Mouse (Mus musculus) ES-Bruce4 (cell line): ENCODE data around the gene Prpf8. TPM values are rescaled to one million over a fixed set of nuclear protein-coding genes. Genes with fewer than 3 reads are reported as not detected.

Experiments
- H3K27ac ChIP-seq: 2 replicates; pipeline ENCODE4 v1.5.1; 2012; ENCODE audit warnings: low read length, inconsistent platforms; ENCODE audit not compliant: insufficient read depth
- H3K27me3 ChIP-seq: 2 replicates; pipeline ENCODE4 v1.6.1; 2012; ENCODE audit warnings: mild to moderate bottlenecking, low read length, inconsistent platforms; ENCODE audit not compliant: control insufficient read depth, poor library complexity, insufficient read depth, severe bottlenecking
- H3K36me3 ChIP-seq: 2 replicates; pipeline ENCODE4 v1.6.1; 2012; ENCODE audit warnings: inconsistent platforms, mild to moderate bottlenecking, low read length, moderate library complexity; ENCODE audit not compliant: control insufficient read depth, poor library complexity, insufficient read depth, severe bottlenecking
- H3K4me1 ChIP-seq: one replicate; pipeline ENCODE4 v1.8.1; 2011; ENCODE audit warnings: low read length; ENCODE audit not compliant: control insufficient read depth, insufficient read depth
- H3K4me3 ChIP-seq: 2 replicates; pipeline ENCODE4 v1.5.1; 2011; ENCODE audit warnings: low read depth, mild to moderate bottlenecking, low read length
- H3K9ac ChIP-seq: 2 replicates; pipeline ENCODE4 v1.6.1; 2012; ENCODE audit warnings: low read depth, mild to moderate bottlenecking, inconsistent platforms; ENCODE audit not compliant: poor library complexity, severe bottlenecking
- H3K9me3 ChIP-seq: replicated peaks from 2 replicates; pipeline ENCODE4 v1.6.1; 2012; ENCODE audit warnings: mild to moderate bottlenecking, low read length, inconsistent platforms; ENCODE audit not compliant: control insufficient read depth, poor library complexity, insufficient read depth, severe bottlenecking
- CTCF ChIP-seq: IDR thresholded peaks from one replicate; pipeline ENCODE4 v1.8.1; 2011; ENCODE audit warnings: low read depth, low read length
- EP300 ChIP-seq: IDR thresholded peaks from 2 replicates; pipeline ENCODE4 v1.6.1; 2011; ENCODE audit warnings: low read depth, low read length; ENCODE audit not compliant: insufficient read depth
- POLR2A ChIP-seq: IDR thresholded peaks from one replicate; pipeline ENCODE4 v1.8.1; 2011; ENCODE audit warnings: low read length; ENCODE audit not compliant: insufficient read depth
- polyA plus RNA-seq: library from polyadenylated mRNA; stranded (reverse); fragments of >200 nt; gene quantifications from 2 replicates; pipeline ENCODE4 v1.2.4, GENCODE M21; 2011; ENCODE audit warnings: low read depth; ENCODE audit not compliant: missing spikeins, insufficient read depth, insufficient read length

Gene Prpf8
- polyA plus RNA-seq, 1 experiment, result 212 TPM

- Histone ChIP-seq H3K9me3 (no peaks in the 10 kb centered on the region), H3K27ac (no peak overlapping the region), H3K36me3 (no peaks in the 10 kb centered on the region)
These were observed 46.0 kb downstream of the Prpf8 start for GRCm38 (mm10) chr11:75532340-75533277.

GRCm38 (mm10) chr11:75533314-75534015 lies 46.8 kb downstream of the Prpf8 start:
- no peak for TF ChIP-seq CTCF
- TF ChIP-seq POLR2A, result no peak
- TF ChIP-seq EP300, result no peak
- H3K4me3 ChIP-seq, result no peak overlapping the region

More at GRCm38 (mm10) chr11:75532340-75533277, 46.0 kb downstream of the Prpf8 start:
- Histone ChIP-seq H3K4me1 (peaks cover 2% of the 10 kb centered on the region), H3K9ac (peak overlapping the region; percentile 70), H3K27me3 (no peaks in the 10 kb centered on the region), H3K4me3 (peak overlapping the region; percentile 77)
- TF ChIP-seq POLR2A, result no peak
- no peak for TF ChIP-seq CTCF
- no peak for TF ChIP-seq EP300

DNA sequence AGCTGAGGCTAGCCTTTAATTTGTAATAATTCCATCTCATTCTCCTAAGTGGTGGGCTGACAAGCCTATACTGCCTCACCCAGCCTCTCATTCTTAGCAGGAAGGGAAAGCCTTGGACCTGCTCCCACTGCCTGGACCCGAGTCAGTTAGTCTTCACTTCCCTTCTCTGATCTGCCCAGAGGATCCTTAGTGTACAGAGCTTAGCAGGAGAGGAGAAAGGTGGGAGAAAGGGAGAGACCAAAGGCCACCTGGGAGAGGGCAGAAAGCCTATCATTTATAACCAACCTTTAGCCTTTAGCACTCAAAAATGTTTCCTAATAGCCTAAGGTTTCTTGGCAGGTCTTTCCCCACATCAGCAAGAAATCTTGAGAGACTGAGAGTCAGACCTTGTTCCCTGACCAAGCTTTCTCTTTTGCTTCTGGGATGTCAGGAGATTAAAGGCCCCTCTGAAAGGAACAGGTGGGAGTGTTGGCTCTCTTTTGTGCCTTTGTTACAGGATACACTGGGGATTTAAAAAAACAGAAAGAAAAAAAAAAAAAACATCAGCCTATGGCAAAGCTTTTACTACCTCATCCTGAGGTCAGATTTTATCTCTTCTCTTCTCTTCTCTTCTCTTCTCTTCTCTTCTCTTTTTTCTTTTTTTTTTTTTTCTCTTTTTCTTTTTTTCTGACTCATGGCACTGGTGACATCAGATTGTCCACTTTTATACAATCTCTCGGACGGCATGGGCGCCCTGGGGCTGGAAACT lies 47.8 kb downstream of the Prpf8 start:
- Histone ChIP-seq H3K4me1 (peaks cover 2% of the 10 kb centered on the region), H3K27me3 (no peaks in the 10 kb centered on the region), H3K27ac (no peak overlapping the region), H3K9me3 (no peaks in the 10 kb centered on the region), H3K9ac (no peak overlapping the region), H3K4me3 (no peak overlapping the region), H3K36me3 (no peaks in the 10 kb centered on the region)
- no peak for TF ChIP-seq EP300

More at GRCm38 (mm10) chr11:75533314-75534015, 46.8 kb downstream of the Prpf8 start:
- no peak overlapping the region for H3K9ac ChIP-seq
- H3K9me3 ChIP-seq, result no peaks in the 10 kb centered on the region
- H3K36me3 ChIP-seq, result no peaks in the 10 kb centered on the region
- H3K4me1 ChIP-seq, result peaks cover 2% of the 10 kb centered on the region
- H3K27ac ChIP-seq, result no peak overlapping the region
- H3K27me3 ChIP-seq, result no peaks in the 10 kb centered on the region

DNA sequence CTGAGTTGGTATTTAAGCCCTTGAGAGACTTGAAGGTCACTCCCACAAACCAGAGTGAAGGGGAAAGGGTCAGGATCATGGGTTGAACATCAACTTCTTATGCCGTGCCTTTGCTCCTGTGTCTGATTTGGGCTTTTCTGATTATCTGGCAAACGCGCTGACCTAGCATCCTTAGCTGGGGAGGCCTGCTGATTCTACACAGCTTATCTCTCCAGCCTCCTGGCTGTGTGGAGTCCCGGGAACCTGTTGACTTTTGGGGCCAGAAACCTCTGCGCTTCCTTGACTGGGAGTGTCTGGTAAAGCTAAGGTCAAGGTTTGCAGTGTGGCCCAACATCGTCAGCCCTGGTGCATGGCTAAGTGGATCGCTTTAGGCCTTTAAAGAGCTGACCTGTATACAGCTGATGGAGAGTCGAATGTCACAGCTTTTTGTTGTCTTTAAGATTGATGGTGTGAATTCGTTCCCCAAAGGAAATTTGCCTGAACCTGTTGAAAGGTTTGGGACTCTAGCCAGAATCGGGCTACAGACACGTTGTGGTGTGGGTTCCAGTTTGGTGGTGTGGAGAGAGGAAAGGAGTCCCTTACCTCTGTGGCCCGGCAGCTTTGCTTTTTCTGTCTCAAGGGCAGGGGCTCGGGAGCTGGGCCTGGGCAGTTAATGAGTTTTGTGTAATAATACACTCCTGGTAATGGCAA lies 48.6 kb downstream of the Prpf8 start:
- Histone ChIP-seq H3K4me1 (peaks cover 2% of the 10 kb centered on the region), H3K4me3 (no peak overlapping the region), H3K9ac (no peak overlapping the region), H3K27me3 (no peaks in the 10 kb centered on the region), H3K9me3 (no peaks in the 10 kb centered on the region), H3K36me3 (no peaks in the 10 kb centered on the region), H3K27ac (no peak overlapping the region)
- TF ChIP-seq CTCF (no peak), EP300 (no peak)

DNA sequence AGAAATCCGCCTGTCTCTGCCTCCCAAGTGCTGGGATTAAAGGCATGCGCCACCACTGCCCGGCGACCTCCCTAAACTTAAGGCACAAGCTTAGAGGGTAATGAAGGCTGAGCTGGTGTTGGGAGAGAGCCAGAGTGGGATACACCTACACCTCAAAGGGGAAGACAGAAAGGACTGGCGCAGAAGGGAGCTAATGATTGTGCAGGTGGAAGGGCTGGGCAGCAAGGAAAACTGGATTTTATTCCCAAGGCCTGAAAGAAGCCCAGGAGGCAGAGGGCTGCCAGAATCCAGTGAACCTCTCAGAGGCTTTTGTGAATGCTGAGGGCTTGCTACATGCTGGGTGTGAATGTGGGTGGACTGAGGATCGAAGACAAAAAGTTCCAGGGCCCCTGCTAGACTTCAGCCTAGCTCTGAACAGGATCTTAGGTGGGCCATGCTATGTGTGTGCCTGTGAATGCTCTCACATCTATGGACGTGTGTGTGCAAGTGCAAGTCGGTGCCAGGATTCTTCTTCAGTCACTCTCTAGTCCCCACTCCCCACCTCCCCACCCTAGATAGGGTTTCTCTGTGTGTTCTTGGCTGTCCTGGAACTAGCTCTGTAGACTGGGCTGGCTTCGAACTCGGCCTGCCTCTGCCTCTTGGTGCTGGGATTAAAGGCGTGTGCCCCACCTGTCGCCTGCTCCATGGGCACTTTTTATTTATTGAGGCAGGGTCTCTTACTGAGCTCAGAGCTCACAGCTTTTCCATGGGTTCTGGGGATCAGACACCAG lies 49.8 kb downstream of the Prpf8 start:
- no peak overlapping the region for H3K27ac ChIP-seq
- H3K4me1 ChIP-seq, result peaks cover 2% of the 10 kb centered on the region
- H3K4me3 ChIP-seq, result no peak overlapping the region
- no peaks in the 10 kb centered on the region for H3K9me3 ChIP-seq
- H3K27me3 ChIP-seq, result no peaks in the 10 kb centered on the region
- no peaks in the 10 kb centered on the region for H3K36me3 ChIP-seq
- H3K9ac ChIP-seq, result no peak overlapping the region
- TF ChIP-seq POLR2A, result no peak
- TF ChIP-seq CTCF, result no peak
- no peak for TF ChIP-seq EP300
